In the genomic region with DNA sequence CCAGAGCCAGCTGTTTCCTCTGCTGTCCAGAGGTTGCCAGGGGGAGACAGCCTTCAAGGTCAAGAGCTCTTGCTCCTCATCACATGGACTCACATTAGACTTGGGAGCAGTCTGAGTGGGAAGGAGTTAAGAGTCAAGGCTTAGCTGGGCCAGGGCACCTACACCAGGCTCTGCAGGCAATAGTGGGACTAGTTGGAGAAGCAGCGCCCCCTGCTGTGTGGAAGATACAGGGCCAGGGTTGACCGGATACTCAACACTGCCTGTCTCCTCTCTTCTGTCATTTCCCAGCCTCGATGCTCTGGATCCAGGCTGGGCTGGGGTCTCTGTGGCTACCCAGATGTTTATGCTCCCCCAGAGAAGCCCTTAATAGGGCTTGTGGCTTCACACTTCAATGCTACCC, we compare ENCODE assay signal across 8 mouse cellular contexts. TPM values are rescaled to one million over a fixed set of nuclear protein-coding genes. Genes with fewer than 3 reads are reported as not detected.
DNase-seq lines count a peak whose midpoint lies in the region; ATAC-seq and TF ChIP-seq lines count a peak whose summit lies in the region.

No protein-coding gene starts in this region.

- H3K27ac ChIP-seq in forebrain, embryonic 14.5 days (ENCODE audit: low read depth, low read length) = no peak overlapping the region
- no peak overlapping the region for H3K27ac ChIP-seq in forebrain, embryonic 11.5 days (ENCODE audit: low read depth, low read length)
- no peak overlapping the region for H3K27ac ChIP-seq in spleen, adult 2 months (ENCODE audit: insufficient read depth, low read length)
- H3K27ac ChIP-seq in forebrain, embryonic 12.5 days = no peak overlapping the region

- ATAC-seq in forebrain, embryonic 14.5 days = no peak
- no peak for ATAC-seq in forebrain, embryonic 11.5 days (replicated peaks; ENCODE audit: low FRiP score)
- ATAC-seq in megakaryocyte progenitor cell, adult 5-6 weeks (replicated peaks; ENCODE audit: poor library complexity) = 0 out of 2 replicates have a peak, but pooled peaks have one; percentile 45
- no peak for ATAC-seq in forebrain, embryonic 12.5 days (ENCODE audit: low FRiP score)

- H3K36me3 ChIP-seq in forebrain, embryonic 14.5 days (ENCODE audit: control insufficient read depth, insufficient read depth, low read length) = no peaks in the 10 kb centered on the region; the same call in 1 of the 2 replicates
- no peaks in the 10 kb centered on the region for H3K36me3 ChIP-seq in forebrain, embryonic 11.5 days (ENCODE audit: control insufficient read depth, insufficient read depth, low read length)
- H3K36me3 ChIP-seq in spleen, adult 2 months (ENCODE audit: control insufficient read depth, insufficient read depth, low read length) = no peaks in the 10 kb centered on the region
- H3K36me3 ChIP-seq in forebrain, embryonic 12.5 days (replicated peaks) = no peaks in the 10 kb centered on the region

- H3K9me3 ChIP-seq in forebrain, embryonic 14.5 days (replicated peaks; ENCODE audit: control insufficient read depth, low read length) = no peaks in the 10 kb centered on the region
- no peaks in the 10 kb centered on the region for H3K9me3 ChIP-seq in forebrain, embryonic 11.5 days (ENCODE audit: control insufficient read depth, low read length)
- H3K9me3 ChIP-seq in forebrain, embryonic 12.5 days = no peaks in the 10 kb centered on the region

- H3K27me3 ChIP-seq in forebrain, embryonic 14.5 days (replicated peaks; ENCODE audit: control insufficient read depth, insufficient read depth, low read length) = peaks cover 11% of the 10 kb centered on the region
- peaks cover 9% of the 10 kb centered on the region for H3K27me3 ChIP-seq in forebrain, embryonic 11.5 days (ENCODE audit: control insufficient read depth, insufficient read depth, low read length)
- H3K27me3 ChIP-seq in spleen, adult 2 months (ENCODE audit: control insufficient read depth, insufficient read depth, low read length) = peaks cover 6% of the 10 kb centered on the region
- H3K27me3 ChIP-seq in forebrain, embryonic 12.5 days = peaks cover 25% of the 10 kb centered on the region

- TF ChIP-seq CTCF in spleen, adult 2 months (IDR thresholded peaks at IDR 0.05; ENCODE audit: extremely low read depth, insufficient read depth, insufficient read length, insufficient replicate concordance) = peak; percentile 25; the same call in 1 of the 2 replicates

- peaks cover 5% of the 10 kb centered on the region for H3K4me1 ChIP-seq in forebrain, embryonic 14.5 days (ENCODE audit: control insufficient read depth, insufficient read depth, low read length)
- peaks cover 10% of the 10 kb centered on the region for H3K4me1 ChIP-seq in forebrain, embryonic 11.5 days (replicated peaks; ENCODE audit: control insufficient read depth, insufficient read depth, low read length)
- H3K4me1 ChIP-seq in spleen, adult 2 months (ENCODE audit: control insufficient read depth, insufficient read depth, insufficient read length) = peaks cover 5% of the 10 kb centered on the region; the same call in 1 of the 2 replicates
- peaks cover 21% of the 10 kb centered on the region for H3K4me1 ChIP-seq in forebrain, embryonic 12.5 days

- peak; percentile 22 for DNase-seq in forebrain, embryonic 14.5 days (ENCODE audit: low spot score)
- DNase-seq in forebrain, embryonic 11.5 days (ENCODE audit: low spot score) = no peak
- DNase-seq in spleen, adult 2 months (ENCODE audit: low read depth in 1 of 2, low spot score in 2 of 2) = peak in 1 of 2 experiments; percentile 15
- no peak for DNase-seq in spleen, adult 12 weeks (ENCODE audit: low spot score)
- DNase-seq in embryo, embryonic 10.5 days (ENCODE audit: low spot score) = peak; percentile 77
- peak; percentile 71 for DNase-seq in layer of hippocampus, adult 9-11 months

- no peak for TF ChIP-seq POLR2A in spleen, adult 2 months (IDR thresholded peaks at IDR 0.05; ENCODE audit: low read depth, low read length)

- H3K9ac ChIP-seq in forebrain, embryonic 14.5 days (ENCODE audit: low read length) = no peak overlapping the region
- H3K9ac ChIP-seq in forebrain, embryonic 11.5 days (ENCODE audit: low read length) = no peak overlapping the region
- no peak overlapping the region for H3K9ac ChIP-seq in forebrain, embryonic 12.5 days

- H3K4me3 ChIP-seq in forebrain, embryonic 14.5 days (ENCODE audit: low read depth, low read length) = no peak overlapping the region
- no peak overlapping the region for H3K4me3 ChIP-seq in forebrain, embryonic 11.5 days (ENCODE audit: low read depth, low read length)
- no peak overlapping the region for H3K4me3 ChIP-seq in spleen, adult 2 months (ENCODE audit: extremely low read depth, insufficient read depth, insufficient read length)
- H3K4me3 ChIP-seq in forebrain, embryonic 12.5 days (replicated peaks) = no peak overlapping the region

- no peak overlapping the region for H3K4me2 ChIP-seq in forebrain, embryonic 14.5 days (ENCODE audit: low read length)
- H3K4me2 ChIP-seq in forebrain, embryonic 11.5 days (ENCODE audit: low read depth, low read length, severe bottlenecking) = no peak overlapping the region
- no peak overlapping the region for H3K4me2 ChIP-seq in forebrain, embryonic 12.5 days

- 31% methylated on average over 3 of the region's 3 CpGs for WGBS in forebrain, embryonic 14.5 days
- WGBS in forebrain, embryonic 11.5 days = 33% methylated on average over 3 of the region's 3 CpGs
- 25% methylated on average over 3 of the region's 3 CpGs for WGBS in spleen, adult 2 months
- 22% methylated on average over 3 of the region's 3 CpGs for WGBS in forebrain, embryonic 12.5 days

RNA-seq across cellular contexts. Expression of gene Myrf, which starts 3.6 kb away (rescaled TPM):
- 0.20 and 0.40 TPM in 2 replicates for polyA plus RNA-seq in forebrain, embryonic 14.5 days (2014; fragmentation: Nextera tagmentation; extraction: Ambion mirVana)
- polyA plus RNA-seq in forebrain, embryonic 11.5 days (2014; fragmentation: Nextera tagmentation; extraction: Ambion mirVana) = 1.8 and 2.1 TPM in 2 replicates
- 2.3 and 3.8 TPM in 2 replicates for polyA plus RNA-seq in spleen, adult 2 months (2012; rRNA removed)
- not detected in 2 replicates for total RNA-seq in megakaryocyte progenitor cell, adult 5-6 weeks (2015)
- total RNA-seq in megakaryocyte progenitor cell, adult 5-6 weeks (2017) = not detected in 2 replicates
- polyA plus RNA-seq in forebrain, embryonic 12.5 days (2016; fragmentation: Nextera tagmentation; extraction: Ambion mirVana) = 0.72 and 0.87 TPM in 2 replicates

RNA-seq across cellular contexts. Expression of gene Fen1, which starts 40.2 kb away (rescaled TPM):
- polyA plus RNA-seq in forebrain, embryonic 14.5 days (2014; fragmentation: Nextera tagmentation; extraction: Ambion mirVana) = 53.4 and 63.9 TPM in 2 replicates
- 151 TPM in 2 replicates for polyA plus RNA-seq in forebrain, embryonic 11.5 days (2014; fragmentation: Nextera tagmentation; extraction: Ambion mirVana)
- polyA plus RNA-seq in spleen, adult 2 months (2012; rRNA removed) = 16.0 and 23.4 TPM in 2 replicates
- 56.9 and 61.1 TPM in 2 replicates for total RNA-seq in megakaryocyte progenitor cell, adult 5-6 weeks (2015)
- total RNA-seq in megakaryocyte progenitor cell, adult 5-6 weeks (2017) = 125 and 135 TPM in 2 replicates
- 130 and 134 TPM in 2 replicates for polyA plus RNA-seq in forebrain, embryonic 12.5 days (2016; fragmentation: Nextera tagmentation; extraction: Ambion mirVana)

RNA-seq across cellular contexts. Expression of gene Tmem258, which starts 40.4 kb away (rescaled TPM):
- 380 and 505 TPM in 2 replicates for polyA plus RNA-seq in forebrain, embryonic 14.5 days (2014; fragmentation: Nextera tagmentation; extraction: Ambion mirVana)
- 320 and 330 TPM in 2 replicates for polyA plus RNA-seq in forebrain, embryonic 11.5 days (2014; fragmentation: Nextera tagmentation; extraction: Ambion mirVana)
- 70.4 and 88.0 TPM in 2 replicates for polyA plus RNA-seq in spleen, adult 2 months (2012; rRNA removed)
- total RNA-seq in megakaryocyte progenitor cell, adult 5-6 weeks (2015) = 308 and 313 TPM in 2 replicates
- 149 and 204 TPM in 2 replicates for total RNA-seq in megakaryocyte progenitor cell, adult 5-6 weeks (2017)
- 336 and 355 TPM in 2 replicates for polyA plus RNA-seq in forebrain, embryonic 12.5 days (2016; fragmentation: Nextera tagmentation; extraction: Ambion mirVana)

Comparison
In these comparisons a context has a peak if more than half of its experiments do, and no peak if none do; other contexts are left out.
1. DNase-seq: peak in forebrain, embryonic 14.5 days (single experiment), embryo, embryonic 10.5 days (single experiment) and layer of hippocampus, adult 9-11 months (single experiment); none in forebrain, embryonic 11.5 days (single experiment) and spleen, adult 12 weeks (single experiment).